Mouse (Mus musculus): Measurements from ENCODE around the gene Cox16.

DNA sequence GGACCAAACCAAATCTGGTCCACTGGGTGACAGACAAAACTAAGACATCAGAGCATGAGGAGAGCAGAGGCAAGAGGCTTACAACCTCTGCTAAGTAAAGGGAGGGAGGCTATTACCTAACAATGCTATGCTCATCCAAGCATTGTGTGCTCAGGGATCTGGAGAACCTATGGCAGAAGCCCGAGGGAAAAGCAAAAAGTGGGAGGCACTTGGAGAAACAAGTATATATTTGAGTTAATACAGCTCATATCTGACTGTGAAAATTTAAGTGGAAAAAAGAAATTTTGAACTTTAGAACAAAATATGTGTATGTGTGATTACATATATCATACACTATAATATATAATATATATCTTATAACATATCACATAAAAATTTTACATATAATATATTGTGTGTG lies 63.1 kb downstream of the Cox16 start, which contains the start of gene Adam4:
- TF ChIP-seq CTCF (IDR thresholded peaks at IDR 0.05; ENCODE audit: low read depth, low read length), result no peak
- no peak for TF ChIP-seq POLR2A (IDR thresholded peaks at IDR 0.05; ENCODE audit: borderline replicate concordance, low read depth, low read length)

Data from bone marrow macrophage, adult 2 months (primary cell).